Mouse (Mus musculus) fat pad, adult 2 months (tissue): ENCODE measurements at regions not wholly inside any gene's neighbourhood (a gene's known extent, or its start where the extent isn't known, plus 50 kb on each side); places are given as distances from the start of the nearest gene placed in this dataset.

Experiments
- DNase-seq: peaks from one replicate; pipeline ENCODE4 v3.0.0-alpha.2; 2011; ENCODE audit warnings: low read depth, low spot score; ENCODE audit errors: extremely low read depth

GRCm38 (mm10) chr15:17715584-17715983 is 987.0 kb downstream of the Cdh9 start:
- peak; percentile 36 for DNase-seq

GRCm38 (mm10) chr15:17730651-17731050 is 1002.1 kb downstream of the Cdh9 start:
- DNase-seq, result no peak

GRCm38 (mm10) chr15:17770225-17770677 is 1041.7 kb downstream of the Cdh9 start:
- DNase-seq, result no peak

GRCm38 (mm10) chr15:17779788-17780187 is 1039.0 kb upstream of the Cdh10 start:
- no peak for DNase-seq

- DNase-seq, result no peak
These were observed 1035.4 kb upstream of the Cdh10 start for GRCm38 (mm10) chr15:17783368-17783767.

GRCm38 (mm10) chr15:17797516-17797915 is 1021.2 kb upstream of the Cdh10 start:
- no peak for DNase-seq

- peak; percentile 99 for DNase-seq
These were observed 1017.3 kb upstream of the Cdh10 start for GRCm38 (mm10) chr15:17801424-17801823.

GRCm38 (mm10) chr15:17803107-17803506 is 1015.6 kb upstream of the Cdh10 start:
- DNase-seq, result no peak

- DNase-seq, result peak; percentile 67
These were observed 988.4 kb upstream of the Cdh10 start for GRCm38 (mm10) chr15:17830376-17830775.

GRCm38 (mm10) chr15:17831987-17832386 is 986.8 kb upstream of the Cdh10 start:
- no peak for DNase-seq

- no peak for DNase-seq
These were observed 938.6 kb upstream of the Cdh10 start for GRCm38 (mm10) chr15:17880168-17880567.

- no peak for DNase-seq
These were observed 929.4 kb upstream of the Cdh10 start for GRCm38 (mm10) chr15:17889309-17889708.

GRCm38 (mm10) chr15:17900026-17900425 is 918.7 kb upstream of the Cdh10 start:
- DNase-seq, result no peak

- DNase-seq, result no peak
These were observed 906.5 kb upstream of the Cdh10 start for GRCm38 (mm10) chr15:17912241-17912640.

GRCm38 (mm10) chr15:17932573-17932972 is 886.2 kb upstream of the Cdh10 start:
- DNase-seq, result no peak

GRCm38 (mm10) chr15:17933875-17934274 is 884.9 kb upstream of the Cdh10 start:
- no peak for DNase-seq

GRCm38 (mm10) chr15:17935473-17935872 is 883.3 kb upstream of the Cdh10 start:
- DNase-seq, result no peak

- no peak for DNase-seq
These were observed 856.0 kb upstream of the Cdh10 start for GRCm38 (mm10) chr15:17962778-17963177.

- no peak for DNase-seq
These were observed 855.2 kb upstream of the Cdh10 start for GRCm38 (mm10) chr15:17963240-17964209.

- no peak for DNase-seq
These were observed 831.0 kb upstream of the Cdh10 start for GRCm38 (mm10) chr15:17987763-17988162.

- DNase-seq, result no peak
These were observed 786.1 kb upstream of the Cdh10 start for GRCm38 (mm10) chr15:18032626-18033025.

- DNase-seq, result no peak
These were observed 766.3 kb upstream of the Cdh10 start for GRCm38 (mm10) chr15:18052219-18053030.
